Mouse (Mus musculus): Measurements from ENCODE around the gene Haus6. TPM values are rescaled to one million over a fixed set of nuclear protein-coding genes. Genes with fewer than 3 reads are reported as not detected.

The Haus6 gene
- polyA plus RNA-seq, 1 experiment from 2014 or later: 10.6 TPM

DNA sequence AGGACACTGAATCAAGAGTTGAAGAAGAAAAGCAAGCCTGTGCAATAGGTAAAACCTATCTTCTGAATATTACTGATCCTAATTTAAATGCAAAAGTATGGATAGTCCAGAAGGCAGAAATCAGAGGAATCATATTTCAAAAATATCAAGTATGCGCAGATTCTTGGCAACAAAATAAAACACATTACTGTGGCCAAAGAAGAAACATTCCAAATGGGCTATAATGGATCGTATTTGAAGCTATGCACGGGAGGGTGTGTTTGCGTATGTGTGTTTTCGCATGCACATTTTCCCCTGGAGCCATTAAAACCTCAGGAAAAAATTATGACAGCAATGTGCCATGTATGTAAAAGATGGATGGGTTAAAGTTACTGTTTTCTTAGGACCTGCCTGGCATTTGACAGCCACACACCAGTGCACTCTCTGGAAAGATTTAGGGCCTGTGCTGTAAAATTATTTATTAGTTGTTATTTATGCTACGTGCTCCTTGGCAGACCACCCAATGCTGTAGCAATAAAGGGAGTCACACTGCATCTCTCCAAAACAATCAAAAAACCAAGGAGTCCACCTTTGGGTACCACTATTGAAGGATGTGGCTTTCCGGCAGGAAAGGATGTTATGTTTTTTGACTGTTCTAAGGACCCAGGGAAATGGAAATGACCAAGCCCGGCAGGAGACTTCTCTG is 78.3 kb downstream of the Haus6 start:
- Histone ChIP-seq H3K9ac (ENCODE audit: low read length) (no peak overlapping the region), H3K9me3 (ENCODE audit: control insufficient read depth, low read length) (no peaks in the 10 kb centered on the region), H3K4me3 (ENCODE audit: control insufficient read depth in 1 of 2, insufficient read depth in 1 of 2, low read depth in 1 of 2, low read length in 2 of 2) (no peak overlapping the region), H3K4me1 (ENCODE audit: control insufficient read depth in 2 of 2, insufficient read depth in 2 of 2, low read length in 2 of 2) (peaks cover 2 to 5% of the 10 kb centered on the region in 2 experiments; a peak in 3 of 4 replicates), H3K36me3 (ENCODE audit: control insufficient read depth, insufficient read depth, low read length) (no peaks in the 10 kb centered on the region), H3K27me3 (ENCODE audit: control insufficient read depth, insufficient read depth, low read length) (no peaks in the 10 kb centered on the region), H3K27ac (replicated peaks in 1 of 2; ENCODE audit: control insufficient read depth in 1 of 2, insufficient read depth in 1 of 2, low read depth in 2 of 2, low read length in 2 of 2) (no peak overlapping the region), H3K4me2 (ENCODE audit: low read length) (no peak overlapping the region)
- 76% methylated on average over 8 of the region's 8 CpGs for WGBS
- no peak for ATAC-seq (ENCODE audit: insufficient number of reproducible peaks, insufficient read depth, low FRiP score, low read depth)

DNA sequence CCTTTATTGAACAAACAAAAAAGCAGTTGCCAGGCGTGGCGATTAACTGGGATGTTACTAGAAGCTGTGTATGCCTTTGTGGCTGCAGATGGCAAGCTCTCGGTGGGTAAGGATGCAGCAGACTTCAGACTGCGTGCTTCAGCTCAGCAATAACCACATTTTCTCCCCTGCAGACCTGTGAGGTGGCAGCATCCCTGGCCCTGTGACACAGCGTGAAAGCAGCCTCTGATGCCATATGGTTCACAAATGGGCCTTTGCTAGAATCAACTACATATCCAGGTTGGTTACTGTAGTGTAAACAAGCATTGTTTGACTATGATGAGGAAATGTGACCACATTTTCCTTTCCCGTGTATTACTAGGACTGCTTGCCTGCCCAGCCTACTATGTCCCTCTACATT is 82.7 kb downstream of the Haus6 start:
- Histone ChIP-seq H3K4me2 (ENCODE audit: low read length) (no peak overlapping the region), H3K27me3 (ENCODE audit: control insufficient read depth, insufficient read depth, low read length) (no peaks in the 10 kb centered on the region), H3K36me3 (ENCODE audit: control insufficient read depth, insufficient read depth, low read length) (no peaks in the 10 kb centered on the region), H3K4me3 (ENCODE audit: control insufficient read depth in 1 of 2, insufficient read depth in 1 of 2, low read depth in 1 of 2, low read length in 2 of 2) (no peak overlapping the region), H3K9ac (ENCODE audit: low read length) (no peak overlapping the region), H3K4me1 (ENCODE audit: control insufficient read depth in 2 of 2, insufficient read depth in 2 of 2, low read length in 2 of 2) (peaks cover 4% of the 10 kb centered on the region in 2 experiments; a peak in 3 of 4 replicates), H3K9me3 (ENCODE audit: control insufficient read depth, low read length) (no peaks in the 10 kb centered on the region), H3K27ac (replicated peaks in 1 of 2; ENCODE audit: control insufficient read depth in 1 of 2, insufficient read depth in 1 of 2, low read depth in 2 of 2, low read length in 2 of 2) (no peak overlapping the region)
- ATAC-seq (ENCODE audit: insufficient number of reproducible peaks, insufficient read depth, low FRiP score, low read depth): no peak
- WGBS: 76% methylated on average over 6 of the region's 6 CpGs

Other genes starting within 250 kb of the Haus6 start
- gene Saxo1, start 53.7 kb downstream of the Haus6 start, polyA plus RNA-seq (2014; fragmentation: Nextera tagmentation; extraction: Ambion mirVana): 0.15 TPM in 1 of 2 replicates, not detected in the other
- gene Rraga, start 36.4 kb downstream of the Haus6 start, polyA plus RNA-seq (2014; fragmentation: Nextera tagmentation; extraction: Ambion mirVana): 67.4 and 72.3 TPM in 2 replicates
- 68.0 and 70.2 TPM in 2 replicates for gene Plin2, start 58.0 kb upstream of the Haus6 start, polyA plus RNA-seq (2014; fragmentation: Nextera tagmentation; extraction: Ambion mirVana)
- gene Dennd4c, start 136.5 kb upstream of the Haus6 start, polyA plus RNA-seq (2014; fragmentation: Nextera tagmentation; extraction: Ambion mirVana): 7.4 and 9.1 TPM in 2 replicates
- gene Rps6, start 245.4 kb upstream of the Haus6 start, polyA plus RNA-seq (2014; fragmentation: Nextera tagmentation; extraction: Ambion mirVana): 485 and 531 TPM in 2 replicates

All from heart, embryonic 14.5 days (tissue).